Mouse (Mus musculus) right cerebral cortex, postnatal 14 days (tissue): Measurements from ENCODE around the gene Slc12a3.

ENCODE experiments used
- DNase-seq: peaks from one replicate; pipeline ENCODE4 v3.0.0; 2022

Slc12a3 gene

DNA sequence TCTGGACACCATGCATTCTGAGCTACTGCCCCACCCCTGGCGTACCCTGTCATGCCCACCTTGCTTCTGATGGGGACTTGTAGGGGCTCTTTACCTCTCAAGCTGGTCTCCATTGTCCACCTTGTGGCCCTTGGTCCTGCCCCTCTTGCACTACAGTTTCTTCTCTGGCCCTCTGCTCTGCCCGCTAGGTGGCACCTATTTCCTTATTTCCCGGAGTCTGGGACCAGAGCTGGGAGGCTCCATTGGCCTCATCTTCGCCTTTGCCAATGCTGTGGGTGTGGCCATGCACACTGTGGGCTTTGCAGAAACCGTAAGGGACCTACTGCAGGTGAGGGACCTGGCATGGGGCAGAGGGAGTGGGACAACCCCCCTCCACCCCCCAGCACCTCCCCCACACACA is 4.3 kb downstream of the Slc12a3 start:
- no peak for DNase-seq

- no peak for DNase-seq
Measured at GRCm38 (mm10) chr8:94337559-94337958, 8.6 kb downstream of the Slc12a3 start.

DNA sequence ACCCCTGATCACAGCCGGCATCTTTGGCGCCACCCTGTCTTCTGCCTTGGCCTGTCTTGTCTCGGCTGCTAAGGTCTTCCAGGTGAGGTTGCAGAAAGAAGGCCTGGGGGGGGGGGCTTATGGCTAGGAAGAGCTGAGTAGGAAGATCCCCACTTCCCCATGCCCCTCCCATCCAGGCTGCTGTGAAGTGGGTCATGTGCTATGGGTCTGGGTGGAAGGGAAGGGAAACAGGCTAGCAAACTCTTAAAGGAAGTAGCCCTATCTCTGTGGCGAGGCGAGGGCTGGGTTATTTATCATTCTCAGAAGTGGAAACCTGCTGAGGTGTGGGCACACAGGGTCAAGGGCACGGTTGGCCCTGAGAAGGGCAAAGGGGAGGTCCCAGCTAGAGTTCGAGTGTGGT is 11.8 kb downstream of the Slc12a3 start:
- no peak for DNase-seq

- DNase-seq = no peak
Measured at GRCm38 (mm10) chr8:94342691-94343090, 13.7 kb downstream of the Slc12a3 start.

GRCm38 (mm10) chr8:94343290-94343689 is 14.3 kb downstream of the Slc12a3 start:
- peak; percentile 82 for DNase-seq

GRCm38 (mm10) chr8:94343778-94344320 is 14.8 kb downstream of the Slc12a3 start:
- DNase-seq = no peak

- no peak for DNase-seq
Measured at GRCm38 (mm10) chr8:94345657-94346056, 16.7 kb downstream of the Slc12a3 start.

GRCm38 (mm10) chr8:94346264-94346663 is 17.3 kb downstream of the Slc12a3 start:
- DNase-seq = no peak

DNA sequence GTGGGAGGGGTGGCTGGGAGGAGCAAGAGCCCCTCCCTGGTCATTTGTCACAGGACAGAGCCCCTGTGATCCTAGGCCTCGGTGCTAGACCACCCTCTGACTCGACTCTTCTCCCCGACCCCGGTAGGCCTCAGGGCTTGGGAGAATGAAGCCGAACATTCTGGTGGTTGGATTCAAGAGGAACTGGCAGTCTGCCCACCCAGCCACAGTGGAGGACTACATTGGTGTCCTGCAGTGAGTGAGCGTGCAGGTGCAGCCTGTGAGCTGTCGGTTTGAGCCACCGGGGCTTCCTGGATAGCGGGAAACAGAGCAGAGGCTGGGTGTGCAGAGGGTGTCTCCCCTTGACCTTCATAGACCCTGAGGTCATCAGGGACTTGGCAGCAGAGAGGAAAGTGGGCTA is 19.4 kb downstream of the Slc12a3 start:
- no peak for DNase-seq

GRCm38 (mm10) chr8:94354069-94354531 is 25.1 kb downstream of the Slc12a3 start:
- DNase-seq = no peak

- no peak for DNase-seq
Measured at GRCm38 (mm10) chr8:94354571-94354970, 25.6 kb downstream of the Slc12a3 start.

GRCm38 (mm10) chr8:94357220-94357619 is 28.2 kb downstream of the Slc12a3 start:
- DNase-seq = no peak

GRCm38 (mm10) chr8:94358541-94358940 is 29.5 kb downstream of the Slc12a3 start:
- peak; percentile 49 for DNase-seq

- no peak for DNase-seq
Measured at GRCm38 (mm10) chr8:94361774-94362431, 32.9 kb downstream of the Slc12a3 start.

- DNase-seq = no peak
Measured at GRCm38 (mm10) chr8:94362607-94363239, 33.7 kb downstream of the Slc12a3 start.

DNA sequence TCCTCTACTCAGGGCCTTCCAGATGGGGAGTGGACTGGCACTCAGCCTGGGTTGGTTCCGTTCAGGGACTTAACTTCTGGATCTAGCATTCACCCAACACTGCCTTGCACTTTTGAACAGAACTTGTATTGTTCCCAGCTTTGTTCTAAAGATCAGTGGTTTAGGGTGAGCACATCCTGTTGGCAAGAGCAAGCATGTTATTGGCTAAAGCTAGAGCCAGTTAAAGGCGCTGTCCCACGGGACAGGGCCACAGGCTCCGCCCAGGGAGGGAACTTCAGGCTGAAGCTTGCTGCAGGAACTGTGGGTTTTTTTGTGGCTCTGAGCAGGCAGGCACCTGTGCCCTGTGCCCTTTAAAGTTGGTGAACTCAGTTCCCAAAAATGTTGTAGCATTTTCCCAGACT is 34.3 kb downstream of the Slc12a3 start:
- DNase-seq = no peak

DNA sequence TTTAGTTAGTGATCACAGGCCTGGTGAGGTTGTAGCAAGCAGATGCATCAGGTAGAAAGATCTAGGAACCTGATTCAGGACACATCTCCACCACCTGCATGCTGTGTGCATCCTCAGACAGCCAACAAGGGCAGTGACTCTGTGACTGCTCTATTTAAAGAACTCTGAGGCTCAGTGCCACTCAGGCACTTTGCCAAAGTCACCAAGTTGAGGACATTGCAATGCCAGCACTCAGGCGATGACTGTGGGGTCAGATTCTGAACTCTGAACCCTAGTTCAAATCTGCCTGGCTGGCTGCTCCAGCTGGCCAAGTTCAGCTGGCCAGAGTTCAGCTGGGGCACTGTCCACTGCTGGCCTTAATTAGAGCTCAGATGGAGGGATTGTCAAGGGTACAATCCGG is 34.9 kb downstream of the Slc12a3 start:
- DNase-seq = no peak

DNA sequence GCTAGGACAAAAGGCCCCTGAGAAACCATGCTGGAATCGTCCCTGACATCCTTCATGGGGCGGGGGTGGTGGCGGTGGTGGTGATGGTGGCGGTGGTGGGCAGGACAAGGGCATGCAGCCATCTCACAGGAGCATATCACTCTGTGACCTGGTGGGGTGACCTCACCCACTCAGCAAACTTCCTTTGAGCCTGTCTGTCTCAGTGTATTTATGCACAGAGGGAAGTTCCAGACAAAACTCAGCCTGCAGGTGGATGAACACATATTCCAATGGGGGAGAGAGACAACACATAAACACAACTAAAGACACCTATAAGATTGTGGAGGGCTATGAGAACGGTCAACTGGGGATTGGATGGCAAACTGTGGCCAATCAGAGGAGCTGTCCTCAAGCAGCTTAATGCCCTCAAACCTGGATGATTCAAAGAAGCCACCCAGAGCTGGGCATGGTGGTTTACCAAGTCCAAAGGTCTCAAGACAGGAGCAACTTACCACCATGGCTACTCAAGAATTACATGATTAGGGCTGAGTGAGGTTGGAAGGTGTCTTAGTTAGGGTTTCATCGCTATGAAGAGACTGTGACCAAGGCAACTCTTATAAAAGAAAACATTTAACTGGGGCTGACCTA is 35.8 kb downstream of the Slc12a3 start:
- no peak for DNase-seq

GRCm38 (mm10) chr8:94365410-94365981 is 36.5 kb downstream of the Slc12a3 start:
- DNase-seq = no peak

DNA sequence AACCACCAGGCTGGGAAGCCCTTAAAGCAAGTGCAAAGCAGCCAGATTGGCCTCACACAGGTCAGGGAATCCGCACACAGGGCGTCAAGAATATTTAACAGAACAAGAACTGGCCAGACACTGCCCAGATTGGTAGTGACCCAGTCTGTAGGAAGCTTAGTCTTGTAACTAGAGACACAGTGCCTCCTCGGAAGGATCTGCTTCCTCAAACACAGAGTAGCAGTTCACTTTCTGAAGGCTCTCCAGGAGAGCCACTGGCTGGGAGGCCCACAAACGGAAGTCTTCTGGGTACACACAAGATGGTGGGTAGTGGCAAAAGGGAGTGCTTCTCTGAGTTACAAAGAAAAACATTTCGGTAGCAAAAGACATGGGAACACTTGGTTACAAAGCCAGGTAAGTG is 41.8 kb downstream of the Slc12a3 start:
- no peak for DNase-seq

DNA sequence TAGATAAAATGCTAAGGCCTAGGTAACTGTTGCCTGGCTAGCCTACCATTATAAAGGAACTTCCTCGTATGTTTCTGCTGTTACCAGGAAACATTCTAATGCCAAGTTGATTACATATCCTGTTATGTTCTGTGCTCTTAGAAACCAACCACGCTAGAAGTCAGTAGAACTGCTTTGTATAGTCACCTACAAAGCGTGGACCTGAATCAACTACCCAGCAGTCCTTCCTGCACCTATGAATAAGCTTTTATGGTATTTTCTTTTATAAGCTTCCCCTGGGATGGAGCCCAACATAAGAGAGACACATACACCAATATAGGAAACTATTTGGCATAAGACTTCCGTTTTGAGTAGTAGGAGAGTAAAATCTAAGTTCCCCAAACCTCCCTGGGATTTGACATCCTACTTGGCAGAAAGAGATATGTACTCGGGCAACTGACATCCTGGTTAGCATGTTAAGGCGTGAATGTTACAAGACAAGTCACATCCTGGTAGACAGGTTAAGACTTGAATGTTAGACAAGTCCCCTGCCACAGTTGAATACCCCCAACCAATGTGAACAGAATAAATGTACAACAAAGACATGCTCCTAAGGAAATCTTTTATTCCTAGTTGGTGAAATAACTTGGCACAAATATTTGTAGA is 44.1 kb downstream of the Slc12a3 start:
- DNase-seq = no peak

- no peak for DNase-seq
Measured at GRCm38 (mm10) chr8:94375551-94375991, 46.6 kb downstream of the Slc12a3 start.

- DNase-seq = no peak
Measured at GRCm38 (mm10) chr8:94376176-94376575, 47.2 kb downstream of the Slc12a3 start.
